Mouse (Mus musculus): Measurements from ENCODE around the gene Tut7.

DNA sequence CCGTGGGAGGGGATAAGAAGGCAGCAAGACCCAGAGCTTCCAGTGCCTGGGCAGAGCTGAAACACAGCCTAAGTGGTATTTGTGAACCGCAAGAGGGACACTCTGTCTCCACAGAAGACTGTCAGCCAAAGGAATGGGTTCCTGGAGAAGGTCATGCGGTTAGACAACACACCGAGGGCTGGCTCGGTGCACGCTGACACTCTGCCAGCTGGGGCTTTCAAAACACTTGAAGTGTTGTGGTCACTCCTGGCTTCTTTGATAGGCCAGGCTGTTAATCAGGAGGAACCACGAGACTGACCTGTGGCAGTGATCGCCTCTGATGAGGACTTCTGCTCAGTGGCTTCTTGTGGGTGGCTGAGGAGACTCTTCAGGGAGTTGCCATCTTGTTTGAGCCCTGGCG is 30.5 kb upstream of the Tut7 start:
- TF ChIP-seq POLR2A (IDR thresholded peaks at IDR 0.05; ENCODE audit: extremely low read depth, insufficient read depth, low read length) (no peak), CTCF (IDR thresholded peaks at IDR 0.05; ENCODE audit: extremely low read depth, insufficient read depth, low read length) (no peak)

Data from cortical plate, adult 2 months (tissue).